Mouse (Mus musculus) limb, embryonic 14.5 days (tissue): ENCODE measurements around the gene Nrip1. TPM values are rescaled to one million over a fixed set of nuclear protein-coding genes. Genes with fewer than 3 reads are reported as not detected.

Experiments
- ATAC-seq: fragments of 200-750 bp; cut with Nextera tagmentation; 2 replicates; pipeline ENCODE4 v1.8.0; 2017; ENCODE audit warnings: low read depth, moderate number of reproducible peaks, moderate TSS enrichment; ENCODE audit not compliant: low FRiP score
- DNase-seq: peaks from one replicate; pipeline ENCODE4 v3.0.0-alpha.2; 2015; ENCODE audit warnings: low spot score
- H3K27ac ChIP-seq: fragments of 300-500 bp; sonication (generic); replicated peaks from 2 replicates; pipeline ENCODE4 v1.5.1; 2014; ENCODE audit warnings: low read depth, mild to moderate bottlenecking, low read length, moderate library complexity, mixed read lengths
- H3K27me3 ChIP-seq: fragments of 300-500 bp; sonication (generic); 2 replicates; pipeline ENCODE4 v1.6.1; 2014; ENCODE audit warnings: low read length, mixed read lengths; ENCODE audit not compliant: control insufficient read depth, insufficient read depth
- H3K36me3 ChIP-seq: fragments of 300-500 bp; sonication (generic); 2 replicates; pipeline ENCODE4 v1.6.1; 2014; ENCODE audit warnings: mild to moderate bottlenecking, low read length, moderate library complexity, mixed read lengths; ENCODE audit not compliant: control insufficient read depth, insufficient read depth
- H3K4me1 ChIP-seq: fragments of 300-500 bp; sonication (generic); 2 replicates; pipeline ENCODE4 v1.6.1; 2014; ENCODE audit warnings: antibody characterized with exemption, low read length, mixed read lengths; ENCODE audit not compliant: control insufficient read depth, insufficient read depth
- H3K4me2 ChIP-seq: fragments of 300-500 bp; sonication (generic); replicated peaks from 2 replicates; pipeline ENCODE4 v1.6.1; 2014; ENCODE audit warnings: low read depth, mild to moderate bottlenecking, low read length, moderate library complexity; ENCODE audit not compliant: severe bottlenecking
- H3K4me3 ChIP-seq: fragments of 300-500 bp; sonication (generic); replicated peaks from 2 replicates; pipeline ENCODE4 v1.5.1; 2014; ENCODE audit warnings: low read length
- H3K9ac ChIP-seq: fragments of 300-500 bp; sonication (generic); 2 replicates; pipeline ENCODE4 v1.6.1; 2014; ENCODE audit warnings: mild to moderate bottlenecking, low read depth, low read length, moderate library complexity; ENCODE audit not compliant: severe bottlenecking
- H3K9me3 ChIP-seq: fragments of 300-500 bp; sonication (generic); 2 replicates; pipeline ENCODE4 v1.6.1; 2016; ENCODE audit warnings: low read length; ENCODE audit not compliant: control insufficient read depth
- POLR2A ChIP-seq: fragments of 200-500 bp; IDR thresholded peaks from 2 replicates; pipeline ENCODE4 v1.8.0; 2012; ENCODE audit warnings: inconsistent platforms, mild to moderate bottlenecking, moderate library complexity, borderline replicate concordance; ENCODE audit not compliant: insufficient read depth, insufficient read length; ENCODE audit errors: extremely low read depth
- WGBS: fragments of 180-500 bp; shearing (Covaris S2); extraction: QIAGEN DNeasy Blood & Tissue Kit; methylation state at CpG from one replicate; pipeline ENCODE4 v1.1.7; 2014; 5-methylcytosine and 5-hydroxymethylcytosine counted together
- polyA plus RNA-seq, 2 experiments: library from polyadenylated mRNA; depleted of rRNA in 1 of 2; stranded (reverse) in 1 of 2; unstranded in 1 of 2; fragments of >200 nt; fragmentation: Nextera tagmentation in 1 of 2; extraction: Ambion mirVana in 1 of 2; gene quantifications; 2 replicates each; pipeline versions ENCODE4 v1.2.1 to v1.2.3; 2012 to 2014

Gene Nrip1
- polyA plus RNA-seq, 2 experiments, result 6.9 to 37.3 TPM

DNA sequence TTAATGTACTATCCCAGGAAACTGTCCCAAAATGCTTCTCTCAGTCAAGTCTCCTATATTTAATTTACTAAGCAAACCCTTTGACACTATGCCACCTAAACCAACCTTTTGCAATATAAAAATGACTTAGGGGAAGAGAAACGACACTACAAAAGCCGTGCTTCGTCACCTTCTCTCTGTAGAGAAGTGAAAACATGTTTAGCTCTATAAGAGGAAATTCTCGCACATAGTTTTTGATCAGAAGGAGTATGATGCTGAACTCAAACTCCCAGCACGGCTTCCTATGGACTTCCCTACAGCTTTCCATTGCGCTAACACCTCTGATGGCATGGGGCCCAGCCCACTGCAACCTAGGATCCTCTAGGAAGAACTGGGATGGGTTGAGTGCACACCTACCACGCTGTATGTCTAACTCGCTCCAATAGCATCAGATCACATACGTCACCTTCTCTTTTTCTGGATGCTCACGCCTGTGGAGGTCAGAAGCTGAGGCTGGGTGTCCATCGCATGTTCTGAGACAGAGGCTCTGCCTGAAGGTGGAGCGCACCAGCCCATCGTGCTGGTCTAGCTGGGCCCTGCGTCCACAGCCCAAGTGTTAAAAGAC lies 17.6 kb downstream of the Nrip1 start:
- TF ChIP-seq POLR2A, result no peak
- H3K9ac ChIP-seq, result no peak overlapping the region
- H3K4me1 ChIP-seq, result peaks cover 15% of the 10 kb centered on the region
- H3K9me3 ChIP-seq, result no peaks in the 10 kb centered on the region
- H3K36me3 ChIP-seq, result 0 out of 2 replicates have a peak, but pooled peaks cover under 1% of the 10 kb centered on the region
- H3K27ac ChIP-seq, result no peak overlapping the region
- H3K27me3 ChIP-seq, result no peaks in the 10 kb centered on the region
- ATAC-seq (no peak), DNase-seq (no peak)
- no peak overlapping the region for H3K4me3 ChIP-seq
- no peak overlapping the region for H3K4me2 ChIP-seq
- WGBS, result 87% methylated on average over 14 of the region's 14 CpGs

DNA sequence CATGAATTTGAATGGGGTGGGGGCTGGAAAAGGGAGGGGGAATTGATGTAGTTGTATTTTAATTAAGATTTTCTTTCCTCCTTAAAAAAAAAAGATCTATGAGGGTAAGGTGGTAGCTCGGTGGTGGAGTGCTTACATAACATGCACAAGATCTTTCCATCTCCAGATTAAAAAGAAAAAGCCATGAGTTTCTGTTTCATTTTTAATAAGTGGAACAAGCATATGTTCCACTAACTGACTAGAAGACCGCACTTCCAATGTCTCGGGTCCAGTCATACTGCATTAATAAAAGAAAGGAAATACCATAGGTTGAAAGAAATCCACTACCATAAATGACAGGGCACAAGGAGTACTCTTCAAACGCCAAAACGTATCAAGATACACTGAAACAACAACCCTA lies 18.4 kb downstream of the Nrip1 start:
- ATAC-seq (no peak), DNase-seq (no peak)
- WGBS, result 49% methylated on average over 5 of the region's 5 CpGs

DNA sequence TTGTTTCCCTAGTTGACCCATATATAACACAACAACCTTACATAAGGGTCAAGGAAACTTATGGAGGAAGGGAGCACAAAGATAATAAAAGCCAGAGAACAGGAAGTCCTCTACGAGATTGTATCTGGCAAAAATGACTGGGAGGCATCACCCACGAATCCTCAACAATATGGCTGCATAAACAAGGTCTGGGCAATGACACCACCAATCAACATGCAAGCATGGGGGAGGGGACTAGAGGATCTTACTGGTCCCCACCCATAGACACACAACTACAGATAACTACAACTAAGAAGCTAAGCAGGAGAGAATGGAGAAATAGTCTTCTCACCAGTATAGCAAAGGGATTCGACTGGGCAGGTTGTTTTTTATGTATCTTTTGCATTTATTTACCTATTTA lies 18.8 kb downstream of the Nrip1 start:
- no peak for TF ChIP-seq POLR2A
- Histone ChIP-seq H3K4me1 (peaks cover 15% of the 10 kb centered on the region), H3K4me3 (no peak overlapping the region), H3K9me3 (no peaks in the 10 kb centered on the region), H3K4me2 (no peak overlapping the region), H3K9ac (no peak overlapping the region), H3K27ac (no peak overlapping the region), H3K27me3 (no peaks in the 10 kb centered on the region), H3K36me3 (peaks cover 10% of the 10 kb centered on the region)
- no peak for ATAC-seq
- DNase-seq, result no peak
- 63% methylated on average over 3 of the region's 3 CpGs for WGBS

More for the DNA sequence above, 18.4 kb downstream of the Nrip1 start:
- Histone ChIP-seq H3K27ac (no peak overlapping the region), H3K4me1 (peaks cover 15% of the 10 kb centered on the region), H3K9ac (no peak overlapping the region), H3K9me3 (no peaks in the 10 kb centered on the region), H3K27me3 (no peaks in the 10 kb centered on the region), H3K4me3 (no peak overlapping the region), H3K4me2 (no peak overlapping the region), H3K36me3 (peaks cover 8% of the 10 kb centered on the region)
- no peak for TF ChIP-seq POLR2A

DNA sequence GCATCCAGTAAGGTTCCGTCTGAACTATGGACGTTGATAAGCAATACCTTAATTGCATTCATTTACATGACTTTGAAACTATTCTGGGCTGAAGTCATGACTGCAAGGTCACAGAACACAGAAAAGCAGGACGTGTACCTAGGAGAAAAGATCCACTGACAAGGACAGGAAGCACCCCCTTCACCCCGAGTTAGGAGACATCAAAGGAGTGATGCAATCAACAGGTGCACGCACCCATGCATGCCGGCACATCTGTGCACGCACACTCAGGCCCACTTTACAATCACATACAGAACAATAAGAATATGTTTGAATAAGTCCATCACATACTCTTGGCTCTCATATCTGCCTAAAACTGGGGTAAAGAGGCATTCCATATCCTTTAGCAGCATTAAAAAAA lies 19.3 kb downstream of the Nrip1 start:
- Histone ChIP-seq H3K4me1 (peaks cover 15% of the 10 kb centered on the region), H3K9ac (no peak overlapping the region), H3K4me2 (no peak overlapping the region), H3K9me3 (no peaks in the 10 kb centered on the region), H3K4me3 (no peak overlapping the region), H3K27me3 (no peaks in the 10 kb centered on the region), H3K36me3 (peaks cover 16% of the 10 kb centered on the region), H3K27ac (no peak overlapping the region)
- no peak for TF ChIP-seq POLR2A
- ATAC-seq (no peak), DNase-seq (no peak)
- WGBS, result 80% methylated on average over 7 of the region's 7 CpGs

- Histone ChIP-seq H3K36me3 (peaks cover 16% of the 10 kb centered on the region), H3K27me3 (no peaks in the 10 kb centered on the region), H3K4me1 (peaks cover 2% of the 10 kb centered on the region; the same call in 1 of the 2 replicates), H3K9me3 (no peaks in the 10 kb centered on the region), H3K9ac (no peak overlapping the region), H3K27ac (no peak overlapping the region), H3K4me3 (no peak overlapping the region), H3K4me2 (no peak overlapping the region)
- WGBS, result 79% methylated on average over 8 of the region's 8 CpGs
- ATAC-seq (no peak), DNase-seq (no peak)
- no peak for TF ChIP-seq POLR2A
Measured at GRCm38 (mm10) chr16:76350922-76351321, 22.7 kb downstream of the Nrip1 start.
